Mouse (Mus musculus): ENCODE data around the gene Arhgap27.
"Not testable (repeated sequence)": the region's sequence is repeated elsewhere in the genome, so short reads cannot be mapped to it uniquely, and the experiment has no call there.

Arhgap27 gene

DNA sequence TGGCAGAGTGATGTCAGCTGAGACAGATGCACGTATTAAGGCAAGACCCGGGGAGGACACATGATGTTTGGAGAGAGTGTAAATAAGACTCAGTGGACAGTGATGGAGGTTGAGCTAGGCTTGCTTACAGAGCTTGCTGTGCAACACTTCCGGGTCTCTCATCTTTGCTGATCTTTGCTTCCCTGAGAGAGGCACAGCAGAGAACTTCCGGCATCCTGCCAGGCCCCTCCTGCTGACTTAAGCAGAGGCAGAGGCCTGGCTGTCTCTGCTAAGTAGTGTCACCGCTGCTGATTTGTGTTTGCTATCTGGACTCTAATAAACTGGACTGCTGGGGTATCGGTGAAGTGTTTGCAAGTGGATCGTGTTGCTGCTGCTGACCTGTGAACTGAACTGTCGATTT lies 55.6 kb downstream of the Arhgap27 start:
- DNase-seq (ENCODE audit: extremely low spot score, low spot score) = no peak

- no peak for DNase-seq (ENCODE audit: extremely low spot score, low spot score)
Observed at GRCm38 (mm10) chr11:103304525-103304924, 59.0 kb downstream of the Arhgap27 start.

DNA sequence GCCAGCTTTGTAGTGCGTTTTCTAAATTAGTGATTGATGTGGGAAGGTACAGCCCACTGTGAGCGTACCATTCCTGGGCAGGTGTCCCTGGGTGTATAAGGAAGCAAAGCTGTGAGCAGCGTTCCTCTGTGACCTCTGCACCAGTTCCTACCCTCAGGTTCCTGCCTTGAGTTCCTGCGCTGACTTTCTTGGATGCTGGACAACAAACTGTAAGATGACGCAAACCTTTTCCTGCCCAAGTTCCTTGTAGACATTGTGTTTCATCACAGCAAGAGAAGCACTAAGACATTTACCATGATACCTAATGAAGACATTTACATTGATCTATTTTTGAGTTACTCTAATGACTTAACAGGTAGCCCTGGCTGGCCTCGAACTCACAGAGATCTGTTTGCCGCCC lies 68.7 kb downstream of the Arhgap27 start:
- no peak for DNase-seq (ENCODE audit: extremely low spot score, low spot score)

DNA sequence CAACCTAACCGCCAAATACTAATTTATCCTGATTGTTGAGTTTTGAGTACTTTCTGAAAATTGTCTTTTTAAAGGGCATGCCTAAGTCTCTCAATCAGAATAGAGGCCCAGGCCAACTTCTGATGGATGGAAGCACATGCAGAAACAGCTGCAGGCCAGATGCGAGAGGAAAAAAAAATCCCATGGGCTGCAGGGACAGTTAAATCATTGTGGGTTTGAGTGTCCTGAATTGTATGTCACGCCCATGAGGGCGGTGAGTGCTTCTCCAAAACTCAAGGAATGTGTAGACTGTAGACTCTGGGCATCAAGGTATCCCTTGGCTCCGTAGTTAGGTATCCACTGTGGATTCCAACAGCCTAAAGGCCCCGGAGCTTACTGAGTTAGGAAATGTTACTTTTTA lies 69.4 kb downstream of the Arhgap27 start:
- peak; percentile 61 for DNase-seq (ENCODE audit: extremely low spot score, low spot score)

DNA sequence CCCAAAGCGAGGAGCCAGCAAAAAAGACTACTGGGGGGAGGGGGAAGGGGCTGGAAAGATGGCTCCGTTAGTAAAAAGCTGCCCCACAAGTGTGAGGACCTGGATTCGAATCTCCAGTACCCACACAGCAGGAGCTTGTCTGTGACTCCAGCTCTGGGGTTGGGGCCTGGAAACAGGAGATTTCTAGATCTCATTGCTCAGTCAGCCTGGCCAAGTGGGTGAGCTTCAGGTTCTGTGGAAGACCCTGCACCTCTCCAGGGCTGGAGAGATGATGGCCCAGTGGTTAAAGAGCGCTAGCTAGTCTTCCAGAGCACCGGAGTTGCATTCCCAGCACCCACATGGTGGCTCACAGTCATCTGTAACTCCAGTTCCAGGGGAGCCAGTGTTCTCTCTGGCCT lies 70.6 kb downstream of the Arhgap27 start:
- DNase-seq (ENCODE audit: extremely low spot score, low spot score) = no peak

GRCm38 (mm10) chr11:103292152-103292889 lies 71.2 kb downstream of the Arhgap27 start:
- no peak for DNase-seq (ENCODE audit: extremely low spot score, low spot score)

GRCm38 (mm10) chr11:103290841-103291240 lies 72.7 kb downstream of the Arhgap27 start:
- not testable (repeated sequence) for DNase-seq (ENCODE audit: extremely low spot score, low spot score)

GRCm38 (mm10) chr11:103288291-103288963 lies 75.1 kb downstream of the Arhgap27 start:
- DNase-seq (ENCODE audit: extremely low spot score, low spot score) = no peak

- no peak for DNase-seq (ENCODE audit: extremely low spot score, low spot score)
Observed at GRCm38 (mm10) chr11:103286910-103287309, 76.6 kb downstream of the Arhgap27 start.

GRCm38 (mm10) chr11:103285951-103286350 lies 77.5 kb downstream of the Arhgap27 start:
- no peak for DNase-seq (ENCODE audit: extremely low spot score, low spot score)

GRCm38 (mm10) chr11:103285276-103285675 lies 78.2 kb downstream of the Arhgap27 start:
- no peak for DNase-seq (ENCODE audit: extremely low spot score, low spot score)

- no peak for DNase-seq (ENCODE audit: extremely low spot score, low spot score)
Observed at GRCm38 (mm10) chr11:103281784-103282183, 81.7 kb downstream of the Arhgap27 start.

All from neural tube, embryonic 10.5 days (tissue).